ENCODE assay signal across 26 mouse cellular contexts in genomic region chr3:95177583-95177982, GRCm38 (mm10). TPM values are rescaled to one million over a fixed set of nuclear protein-coding genes. Genes with fewer than 3 reads are reported as not detected.
DNase-seq lines count a peak whose midpoint lies in the region; ATAC-seq and TF ChIP-seq lines count a peak whose summit lies in the region.
"Had no signal": no experiment of that assay in that cellular context is flagged by ENCODE, and none has a peak within 500 bp of the region (broad histone marks: within the 10 kb centered on the region; RNA-seq: fewer than 3 reads in every experiment).

No protein-coding gene starts in this region.

- peak; percentile 45 for DNase-seq in lung, postnatal 0 days (ENCODE audit: low spot score)
- no peak for DNase-seq in lung, adult 2 months
- peak; percentile 54 for DNase-seq in NIH3T3 (ENCODE audit: low read depth)
- DNase-seq in large intestine, adult 2 months (ENCODE audit: low read depth, low spot score) = peak; percentile 42
- peak; percentile 45 for DNase-seq in testis, postnatal 10 days (ENCODE audit: low spot score)
- DNase-seq in hindbrain, embryonic 10.5 days (ENCODE audit: low spot score) = no peak
- no peak for DNase-seq in spleen, postnatal 10 days (ENCODE audit: low spot score in 2 of 2)
- DNase-seq: adrenal gland, adult 8-10 months; cerebellum, adult 11-12 months; cerebellum, postnatal 10 days; forebrain, postnatal 0 days; kidney, adult 2 months; kidney, postnatal 10 days; lung, adult 18-20 months; midbrain, embryonic 14.5 days; right cerebral cortex, postnatal 25 days; spleen, adult 18-20 months; thymus, postnatal 14 days had no signal

- no peak overlapping the region for H3K27ac ChIP-seq in lung, postnatal 0 days (ENCODE audit: low read length)
- no peak overlapping the region for H3K27ac ChIP-seq in hindbrain, embryonic 10.5 days
- H3K27ac ChIP-seq in forebrain, embryonic 15.5 days (replicated peaks) = no peak overlapping the region
- H3K27ac ChIP-seq: forebrain, embryonic 10.5 days; layer of hippocampus, adult 2 months; limb, embryonic 12.5 days; liver, embryonic 12.5 days; neural tube, embryonic 12.5 days had no signal

- H3K4me1 ChIP-seq in lung, postnatal 0 days (ENCODE audit: insufficient read depth, low read depth, low read length) = 0 out of 2 replicates have a peak, but pooled peaks cover 6% of the 10 kb centered on the region
- no peaks in the 10 kb centered on the region for H3K4me1 ChIP-seq in lung, adult 2 months (ENCODE audit: control insufficient read depth, insufficient read depth, low read length)
- H3K4me1 ChIP-seq in hindbrain, embryonic 10.5 days (replicated peaks) = peaks cover 16% of the 10 kb centered on the region
- H3K4me1 ChIP-seq in forebrain, embryonic 15.5 days = peaks cover 12% of the 10 kb centered on the region

- H3K27me3 ChIP-seq in lung, postnatal 0 days (replicated peaks; ENCODE audit: insufficient read depth, low read length) = peaks cover 3% of the 10 kb centered on the region
- peaks cover 28% of the 10 kb centered on the region for H3K27me3 ChIP-seq in hindbrain, embryonic 10.5 days (ENCODE audit: insufficient read depth, poor library complexity, severe bottlenecking)
- peaks cover 7% of the 10 kb centered on the region for H3K27me3 ChIP-seq in forebrain, embryonic 15.5 days
- H3K27me3 ChIP-seq: Patski had no signal

- ATAC-seq in lung, postnatal 0 days = no peak
- no peak for ATAC-seq in forebrain, embryonic 15.5 days (replicated peaks)
- ATAC-seq: activated CD4-positive, CD25-positive, alpha-beta regulatory T cell, adult 4 months; forebrain, postnatal 0 days; liver, embryonic 12.5 days; Patski had no signal

- WGBS in lung, postnatal 0 days = 50% methylated on average over 6 of the region's 6 CpGs
- 51% methylated on average over 6 of the region's 6 CpGs for WGBS in lung, adult 2 months
- 20% methylated on average over 6 of the region's 6 CpGs for WGBS in large intestine, adult 2 months
- WGBS in hindbrain, embryonic 10.5 days = 84% methylated on average over 6 of the region's 6 CpGs
- WGBS in forebrain, embryonic 15.5 days = 83% methylated on average over 6 of the region's 6 CpGs

- no peak overlapping the region for H3K9ac ChIP-seq in lung, postnatal 0 days (replicated peaks; ENCODE audit: low read depth)
- H3K9ac ChIP-seq in forebrain, embryonic 15.5 days (replicated peaks) = no peak overlapping the region
- H3K9ac ChIP-seq: forebrain, postnatal 0 days; limb, embryonic 12.5 days; liver, embryonic 12.5 days; neural tube, embryonic 12.5 days had no signal

- H3K9me3 ChIP-seq in lung, postnatal 0 days (ENCODE audit: low read length) = no peaks in the 10 kb centered on the region
- no peaks in the 10 kb centered on the region for H3K9me3 ChIP-seq in hindbrain, embryonic 10.5 days
- no peaks in the 10 kb centered on the region for H3K9me3 ChIP-seq in forebrain, embryonic 15.5 days
- H3K9me3 ChIP-seq: forebrain, embryonic 10.5 days; limb, embryonic 12.5 days; liver, embryonic 12.5 days; neural tube, embryonic 12.5 days had no signal

- no peak for TF ChIP-seq CTCF in lung, postnatal 0 days (IDR thresholded peaks at IDR 0.05)
- no peak for TF ChIP-seq CTCF in lung, adult 2 months (IDR thresholded peaks at IDR 0.05; ENCODE audit: insufficient read depth, low read length)

- no peak for TF ChIP-seq EP300 in lung, postnatal 0 days (IDR thresholded peaks at IDR 0.05)

- no peak overlapping the region for H3K4me3 ChIP-seq in lung, postnatal 0 days (ENCODE audit: low read depth, low read length)
- no peak overlapping the region for H3K4me3 ChIP-seq in lung, adult 2 months (replicated peaks; ENCODE audit: extremely low read depth, low read depth, low read length)
- H3K4me3 ChIP-seq in hindbrain, embryonic 10.5 days = no peak overlapping the region
- no peak overlapping the region for H3K4me3 ChIP-seq in forebrain, embryonic 15.5 days
- H3K4me3 ChIP-seq: forebrain, embryonic 10.5 days; layer of hippocampus, adult 2 months; limb, embryonic 12.5 days; liver, embryonic 12.5 days; neural tube, embryonic 12.5 days had no signal

- no peak for TF ChIP-seq POLR2A in lung, adult 2 months (IDR thresholded peaks at IDR 0.05; ENCODE audit: borderline replicate concordance, extremely low read depth, low read depth, low read length)

- H3K4me2 ChIP-seq in lung, postnatal 0 days (replicated peaks; ENCODE audit: low read depth, low read length) = no peak overlapping the region
- H3K4me2 ChIP-seq in forebrain, embryonic 15.5 days (replicated peaks) = no peak overlapping the region
- H3K4me2 ChIP-seq: limb, embryonic 12.5 days; liver, embryonic 12.5 days; neural tube, embryonic 12.5 days had no signal

- H3K36me3 ChIP-seq in lung, postnatal 0 days (ENCODE audit: insufficient read depth, low read length) = no peaks in the 10 kb centered on the region
- H3K36me3 ChIP-seq in hindbrain, embryonic 10.5 days = peaks cover 21% of the 10 kb centered on the region
- H3K36me3 ChIP-seq in forebrain, embryonic 15.5 days = peaks cover 11% of the 10 kb centered on the region

RNA-seq across cellular contexts. Expression of gene Sema6c, which starts 17.3 kb away (rescaled TPM):
- polyA plus RNA-seq in lung, postnatal 0 days (2015; fragmentation: Nextera tagmentation; extraction: Ambion mirVana) = 1.3 and 1.8 TPM in 2 replicates
- polyA plus RNA-seq in lung, adult 2 months (2012; rRNA removed) = 10.7 and 11.8 TPM in 2 replicates
- 1.4 and 2.6 TPM in 2 replicates for polyA plus RNA-seq in large intestine, adult 2 months (2012; rRNA removed)
- polyA plus RNA-seq in hindbrain, embryonic 10.5 days (2016; fragmentation: Nextera tagmentation; extraction: Ambion mirVana) = 9.9 and 24.3 TPM in 2 replicates
- polyA plus RNA-seq in forebrain, embryonic 15.5 days (2015; fragmentation: Nextera tagmentation; extraction: Ambion mirVana) = 30.4 and 34.1 TPM in 2 replicates
- polyA plus RNA-seq: activated CD4-positive, CD25-positive, alpha-beta regulatory T cell, adult 4 months had no signal

RNA-seq across cellular contexts. Expression of gene Tnfaip8l2, which starts 35.4 kb away (rescaled TPM):
- polyA plus RNA-seq in lung, postnatal 0 days (2015; fragmentation: Nextera tagmentation; extraction: Ambion mirVana) = 9.0 and 9.7 TPM in 2 replicates
- polyA plus RNA-seq in lung, adult 2 months (2012; rRNA removed) = 24.6 and 26.4 TPM in 2 replicates
- polyA plus RNA-seq in large intestine, adult 2 months (2012; rRNA removed) = 30.8 and 46.2 TPM in 2 replicates
- 2.1 and 2.9 TPM in 2 replicates for polyA plus RNA-seq in hindbrain, embryonic 10.5 days (2016; fragmentation: Nextera tagmentation; extraction: Ambion mirVana)
- polyA plus RNA-seq in forebrain, embryonic 15.5 days (2015; fragmentation: Nextera tagmentation; extraction: Ambion mirVana) = 2.5 and 3.6 TPM in 2 replicates

RNA-seq across cellular contexts. Expression of gene Gabpb2, which starts 40.1 kb away (rescaled TPM):
- polyA plus RNA-seq in lung, postnatal 0 days (2015; fragmentation: Nextera tagmentation; extraction: Ambion mirVana) = 4.3 and 4.7 TPM in 2 replicates
- 9.7 and 17.3 TPM in 2 replicates for polyA plus RNA-seq in lung, adult 2 months (2012; rRNA removed)
- 9.2 and 16.1 TPM in 2 replicates for polyA plus RNA-seq in large intestine, adult 2 months (2012; rRNA removed)
- polyA plus RNA-seq in hindbrain, embryonic 10.5 days (2016; fragmentation: Nextera tagmentation; extraction: Ambion mirVana) = 7.9 and 12.2 TPM in 2 replicates
- 4.8 and 5.9 TPM in 2 replicates for polyA plus RNA-seq in forebrain, embryonic 15.5 days (2015; fragmentation: Nextera tagmentation; extraction: Ambion mirVana)

RNA-seq across cellular contexts. Expression of gene Lysmd1, which starts 43.7 kb away (rescaled TPM):
- 13.3 and 14.0 TPM in 2 replicates for polyA plus RNA-seq in lung, postnatal 0 days (2015; fragmentation: Nextera tagmentation; extraction: Ambion mirVana)
- polyA plus RNA-seq in lung, adult 2 months (2012; rRNA removed) = 4.5 and 7.8 TPM in 2 replicates
- polyA plus RNA-seq in large intestine, adult 2 months (2012; rRNA removed) = 7.6 and 7.7 TPM in 2 replicates
- 13.4 and 17.2 TPM in 2 replicates for polyA plus RNA-seq in hindbrain, embryonic 10.5 days (2016; fragmentation: Nextera tagmentation; extraction: Ambion mirVana)
- 39.8 and 42.2 TPM in 2 replicates for polyA plus RNA-seq in forebrain, embryonic 15.5 days (2015; fragmentation: Nextera tagmentation; extraction: Ambion mirVana)

RNA-seq across cellular contexts. Expression of gene Scnm1, which starts 43.8 kb away (rescaled TPM):
- polyA plus RNA-seq in lung, postnatal 0 days (2015; fragmentation: Nextera tagmentation; extraction: Ambion mirVana) = 51.8 and 54.1 TPM in 2 replicates
- 30.1 and 43.7 TPM in 2 replicates for polyA plus RNA-seq in lung, adult 2 months (2012; rRNA removed)
- 45.6 and 51.2 TPM in 2 replicates for polyA plus RNA-seq in large intestine, adult 2 months (2012; rRNA removed)
- 79.2 and 94.1 TPM in 2 replicates for polyA plus RNA-seq in hindbrain, embryonic 10.5 days (2016; fragmentation: Nextera tagmentation; extraction: Ambion mirVana)
- polyA plus RNA-seq in forebrain, embryonic 15.5 days (2015; fragmentation: Nextera tagmentation; extraction: Ambion mirVana) = 105 and 108 TPM in 2 replicates

Comparison
In these comparisons a context has a peak if more than half of its experiments do, and no peak if none do; other contexts are left out.
1. DNase-seq: peak in lung, postnatal 0 days (single experiment), NIH3T3 (single experiment), large intestine, adult 2 months (single experiment) and testis, postnatal 10 days (single experiment); none in lung, adult 2 months (single experiment), hindbrain, embryonic 10.5 days (single experiment) and spleen, postnatal 10 days (0 of 2).